Mouse (Mus musculus) spleen, postnatal 10 days (tissue): ENCODE results near the gene Zfp292.

ENCODE experiments used
- DNase-seq, 2 experiments: peaks; one replicate each; pipeline ENCODE4 v3.0.0; 2021 to 2022; ENCODE audit warnings: low spot score in 2 of 2

The Zfp292 gene

GRCm38 (mm10) chr4:34882291-34882769 is 430 bp downstream of the Zfp292 start:
- DNase-seq: peak in 1 of 2 experiments; percentile 64

GRCm38 (mm10) chr4:34881851-34882250 is 909 bp downstream of the Zfp292 start:
- no peak for DNase-seq

- no peak for DNase-seq
These were observed 1.7 kb downstream of the Zfp292 start for GRCm38 (mm10) chr4:34880921-34881650.

GRCm38 (mm10) chr4:34874234-34874633 is 8.5 kb downstream of the Zfp292 start:
- DNase-seq: no peak

DNA sequence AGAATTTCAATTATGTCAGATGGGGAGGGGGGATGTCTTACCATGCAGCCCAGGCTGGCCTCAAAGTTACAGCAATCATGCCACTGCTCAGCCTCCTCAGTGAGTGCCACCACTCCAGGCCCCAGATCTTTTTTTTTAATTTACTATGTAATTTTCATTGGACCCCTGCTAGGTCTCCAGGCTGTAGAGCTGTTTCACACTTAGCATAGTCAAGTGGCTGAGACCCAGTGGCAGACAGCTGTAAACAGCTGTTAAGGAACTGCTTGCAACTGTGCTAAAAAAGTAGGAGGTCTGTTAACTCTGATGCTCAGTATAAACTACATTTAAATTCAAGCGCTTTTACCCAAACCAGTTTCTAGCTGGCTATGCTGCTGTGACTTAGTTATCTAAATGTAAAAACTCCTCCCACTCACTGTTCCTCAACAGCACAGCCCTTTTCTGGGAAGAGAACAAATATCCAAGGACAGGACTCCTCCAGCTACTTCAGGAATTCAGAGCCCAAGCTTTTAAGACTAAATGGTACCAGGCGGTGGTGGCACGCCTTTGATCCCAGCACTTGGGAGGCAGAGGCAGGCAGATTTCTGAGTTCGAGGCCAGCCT is 9.8 kb downstream of the Zfp292 start:
- DNase-seq: no peak

DNA sequence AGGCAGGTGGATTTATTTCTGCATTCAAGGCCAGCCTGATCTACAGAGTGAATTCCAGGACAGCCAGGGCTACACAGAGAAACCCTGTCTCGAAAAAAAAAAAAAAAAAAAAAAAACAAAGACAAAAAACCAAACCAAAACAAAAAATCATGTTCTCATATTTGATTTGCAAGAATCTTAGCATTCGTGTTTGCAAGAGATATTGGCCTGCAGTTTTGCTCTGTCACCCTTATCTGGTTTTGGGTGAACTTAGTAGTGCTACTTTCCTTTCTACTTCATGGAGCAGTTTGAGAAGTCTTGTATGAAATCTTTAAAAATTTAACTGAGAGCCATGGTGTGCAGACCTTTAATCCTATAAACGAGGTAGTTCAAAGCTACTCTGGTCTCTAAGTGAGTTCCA is 12.9 kb downstream of the Zfp292 start:
- DNase-seq: no peak

GRCm38 (mm10) chr4:34861438-34861837 is 21.3 kb downstream of the Zfp292 start:
- no peak for DNase-seq

DNA sequence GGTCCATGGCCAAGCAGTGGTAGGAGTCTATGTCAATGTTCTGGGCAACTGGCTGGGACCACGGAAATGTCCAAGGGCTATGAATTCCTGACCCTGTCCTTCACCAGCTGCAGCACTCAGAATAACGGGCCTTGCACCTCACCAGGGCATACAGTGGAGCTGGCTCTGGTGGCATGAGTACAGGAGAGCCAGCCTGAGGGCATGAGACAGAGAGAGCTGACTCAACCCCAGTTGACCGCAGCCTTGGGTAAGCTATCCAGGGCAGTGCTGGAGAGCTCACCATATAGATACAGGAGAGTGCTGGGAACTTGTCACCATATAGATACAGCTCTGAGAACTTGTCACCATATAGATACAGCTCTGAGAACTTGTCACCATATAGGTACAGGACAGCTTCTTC is 23.3 kb downstream of the Zfp292 start:
- DNase-seq: no peak

GRCm38 (mm10) chr4:34858903-34859302 is 23.9 kb downstream of the Zfp292 start:
- DNase-seq: no peak

DNA sequence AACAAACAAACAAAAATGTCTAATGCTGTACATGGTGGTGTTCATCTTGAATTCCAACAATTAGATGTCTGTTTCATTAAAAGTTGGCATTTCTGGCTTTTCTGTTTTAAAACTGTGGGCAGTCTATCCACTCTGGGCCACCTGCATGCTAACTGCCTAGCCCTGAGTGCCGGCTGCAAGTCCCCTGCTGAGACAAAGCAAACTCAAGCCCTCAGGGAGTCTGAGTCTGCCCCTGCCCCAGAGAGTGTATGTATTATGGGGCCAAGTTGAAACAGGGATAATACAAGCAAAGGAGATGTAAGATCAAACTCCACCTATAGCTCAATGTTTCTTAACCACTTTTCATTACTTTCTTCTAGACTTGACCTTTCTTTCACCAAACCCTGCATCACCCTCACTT is 26.8 kb downstream of the Zfp292 start:
- DNase-seq: no peak

DNA sequence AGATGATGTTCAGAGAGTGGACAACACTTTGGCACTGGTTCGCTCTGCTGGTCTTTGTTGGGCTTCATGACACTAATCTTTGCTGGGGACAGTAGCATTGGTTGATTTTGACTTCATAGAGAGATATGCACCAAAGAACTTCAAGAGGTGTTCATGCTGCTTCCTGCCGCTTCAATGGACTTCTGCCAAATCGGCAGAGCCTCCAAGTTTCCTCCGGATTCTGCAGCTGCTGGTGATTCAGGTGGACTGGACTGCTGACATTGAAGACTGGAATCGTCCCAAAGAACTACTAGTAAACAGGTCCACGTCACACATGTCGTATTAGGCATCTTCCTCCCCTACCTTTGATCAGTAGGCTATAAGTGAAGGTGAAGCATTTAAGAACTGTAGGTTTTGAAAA is 30.7 kb downstream of the Zfp292 start:
- DNase-seq: no peak

- no peak for DNase-seq
These were observed 32.6 kb downstream of the Zfp292 start for GRCm38 (mm10) chr4:34850156-34850555.

DNA sequence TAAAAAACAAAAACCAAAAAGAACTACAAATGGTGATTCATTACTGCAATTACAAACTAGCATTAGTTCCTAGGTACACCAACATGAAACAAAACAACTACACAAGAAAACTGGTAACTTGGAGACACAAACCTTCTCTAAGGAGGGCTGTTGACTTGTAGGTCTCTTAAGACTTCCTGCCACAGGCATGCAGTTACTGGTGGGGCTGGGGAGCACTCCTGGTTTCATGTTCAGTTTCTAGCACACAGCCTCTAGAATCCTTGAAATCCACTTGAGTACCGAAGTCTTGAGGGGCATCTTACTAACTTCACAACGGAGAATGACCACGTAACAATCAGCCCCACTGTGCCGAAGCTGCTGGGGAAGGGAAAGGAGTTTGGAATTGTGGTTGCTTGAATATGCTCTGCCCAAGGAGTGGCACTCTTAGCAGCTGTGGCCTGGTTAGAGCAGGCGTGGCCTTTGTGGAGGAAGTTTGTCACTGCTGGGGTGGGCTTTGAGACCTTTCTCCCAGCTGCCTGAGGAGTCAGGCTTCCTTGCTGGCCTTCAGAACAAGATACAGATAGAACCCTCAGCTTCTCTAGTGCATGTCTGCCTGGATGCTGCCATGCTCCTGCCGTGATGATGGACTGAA is 35.0 kb downstream of the Zfp292 start:
- DNase-seq: no peak

DNA sequence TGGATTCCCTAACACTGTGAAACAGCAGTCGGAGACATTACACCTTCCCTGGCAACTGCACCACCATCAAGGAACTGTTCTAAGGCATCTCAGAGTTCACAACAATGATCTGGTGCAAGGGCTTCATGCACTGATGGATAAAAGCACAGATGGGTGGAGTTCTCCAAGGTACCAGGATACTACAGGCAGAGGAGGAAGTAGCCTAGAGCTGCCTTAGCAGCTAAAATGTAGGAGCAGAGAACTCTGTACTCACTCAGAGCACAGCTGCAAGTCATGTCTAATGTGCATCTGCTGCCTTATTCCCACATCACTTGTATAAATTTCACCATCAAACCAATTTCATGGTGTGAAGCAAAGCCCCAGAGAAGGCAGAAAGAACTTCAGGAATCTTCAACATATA is 38.9 kb downstream of the Zfp292 start:
- DNase-seq: no peak

DNA sequence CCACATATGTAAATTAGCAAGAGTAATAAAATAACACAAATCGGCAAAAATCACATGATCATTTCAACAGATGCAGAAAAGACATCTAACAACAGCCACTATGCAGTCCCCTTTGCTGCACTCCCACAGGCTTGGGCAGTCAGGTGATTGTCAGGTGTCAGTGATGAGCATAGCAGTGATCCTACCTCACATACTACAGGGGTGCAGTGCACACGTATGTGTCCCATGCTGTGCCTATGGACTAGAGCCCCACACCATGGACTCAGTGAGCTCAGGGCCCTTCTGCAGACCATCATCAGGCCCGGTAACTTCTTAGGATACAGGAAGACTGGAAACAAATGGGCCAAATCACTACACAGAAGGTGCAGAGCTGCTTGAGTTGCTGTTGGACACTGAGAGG is 39.9 kb downstream of the Zfp292 start:
- DNase-seq: no peak

- DNase-seq: no peak
These were observed 51.3 kb downstream of the Zfp292 start for GRCm38 (mm10) chr4:34831496-34831895.

GRCm38 (mm10) chr4:34829456-34829855 is 53.3 kb downstream of the Zfp292 start:
- DNase-seq: no peak

DNA sequence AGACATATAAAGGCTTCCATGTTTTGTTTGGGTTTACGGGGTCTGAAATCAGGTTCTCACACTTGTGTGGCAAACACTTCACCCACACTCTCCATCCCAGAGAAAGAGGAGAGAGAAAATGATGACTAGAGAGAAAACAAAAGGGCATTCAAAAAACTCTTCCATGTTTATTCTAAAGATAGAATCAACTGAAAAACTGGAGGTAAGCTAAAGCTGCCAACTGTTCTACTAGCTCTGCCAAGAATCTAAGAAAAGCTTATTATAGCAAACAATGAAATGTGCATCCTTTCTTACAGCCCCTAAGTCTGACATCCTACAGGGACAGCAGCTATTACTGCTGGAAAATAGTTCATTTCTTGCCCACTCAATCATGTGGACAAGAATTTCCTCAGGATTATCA is 58.9 kb downstream of the Zfp292 start:
- no peak for DNase-seq

GRCm38 (mm10) chr4:34819904-34820303 is 62.9 kb downstream of the Zfp292 start:
- DNase-seq: no peak

- no peak for DNase-seq
These were observed 81.4 kb downstream of the Zfp292 start for GRCm38 (mm10) chr4:34801166-34802034.

DNA sequence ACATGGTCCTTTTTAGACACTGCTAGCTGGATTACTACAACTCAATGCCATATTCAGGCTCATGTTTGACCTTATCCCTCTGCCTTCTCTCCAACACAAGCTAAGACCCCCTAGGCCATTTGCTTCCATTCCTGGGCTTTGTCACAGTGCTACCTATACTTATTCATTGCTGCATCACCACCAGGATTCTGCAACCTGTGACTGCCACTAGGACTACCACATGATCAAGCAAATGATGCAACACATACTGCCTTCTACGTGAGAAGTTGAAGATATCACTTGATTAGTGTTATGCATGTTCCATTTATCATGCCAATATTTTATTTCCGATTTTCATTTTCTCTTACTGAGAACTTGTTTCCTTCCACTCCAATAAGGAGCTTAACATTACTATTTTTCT is 84.8 kb downstream of the Zfp292 start:
- DNase-seq: no peak
